Mouse (Mus musculus): Measurements from ENCODE around the gene Zfp334. TPM values are rescaled to one million over a fixed set of nuclear protein-coding genes. Genes with fewer than 3 reads are reported as not detected.

Zfp334 gene
- 10 to 100 TPM; 13.4 to 16.7 (median 15.1) TPM for total RNA-seq (2022)

DNA sequence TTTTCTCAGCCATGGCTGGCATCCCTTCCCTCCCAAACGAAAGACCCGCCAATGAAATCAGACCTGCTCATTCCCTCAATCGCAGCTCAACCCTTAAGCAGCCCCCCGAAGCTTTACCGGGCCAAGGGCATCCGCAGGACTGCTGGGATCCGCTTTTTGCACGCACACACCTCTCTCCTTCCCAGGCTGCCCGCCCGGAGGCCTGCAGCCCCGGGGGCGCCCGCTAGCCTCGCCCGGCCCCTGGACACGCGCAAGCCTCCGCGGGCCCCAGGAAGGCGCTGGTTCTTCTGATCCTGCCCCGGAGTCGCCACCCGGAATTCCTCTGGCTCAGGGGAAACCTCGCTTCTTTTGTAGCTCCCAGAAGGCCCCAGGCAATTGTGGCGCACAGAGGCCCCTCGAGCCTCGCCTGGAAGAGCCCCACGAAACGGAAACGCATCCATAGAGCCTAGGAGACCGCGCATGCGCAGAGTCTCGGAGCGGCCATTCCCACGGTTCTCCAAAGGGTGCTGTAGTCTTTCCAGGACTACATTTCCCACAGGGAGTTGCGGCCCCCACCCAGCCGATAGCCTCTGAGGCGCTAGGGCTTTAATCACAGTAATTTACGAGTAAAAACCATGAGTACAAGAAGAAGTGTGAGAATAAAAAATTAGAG lies at the start of gene Zfp334:
TSS of gene Zfp334 (minus strand) at position 416 of the 652 bp plus-strand sequence.
- peak; percentile 93 to 97 for DNase-seq (ENCODE audit: low spot score in 2 of 2)

DNA sequence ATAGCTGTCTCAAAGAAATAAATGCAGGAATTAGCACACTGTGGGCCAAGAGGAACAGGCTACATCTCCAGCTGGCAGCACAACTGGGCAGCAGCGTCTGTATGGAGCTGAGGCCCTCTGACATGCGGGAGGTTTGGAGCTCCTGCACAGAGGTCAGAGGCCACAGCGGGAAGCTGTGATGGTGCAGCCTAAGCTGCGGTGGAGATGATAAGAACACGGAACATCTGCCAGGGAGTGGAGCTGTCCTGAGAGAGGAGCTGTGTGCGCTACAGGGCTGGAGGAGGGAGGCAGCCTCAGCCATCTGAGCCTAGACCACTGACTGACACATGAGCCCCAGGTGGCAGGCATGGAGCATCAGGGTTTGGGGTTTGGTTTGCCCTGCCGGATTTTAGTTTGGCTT lies 40.6 kb upstream of the Zfp334 start:
- no peak for DNase-seq (ENCODE audit: low spot score in 2 of 2)

GRCm38 (mm10) chr2:165420195-165420594 lies 32.1 kb upstream of the Zfp334 start:
- DNase-seq (ENCODE audit: low spot score in 2 of 2), result no peak

GRCm38 (mm10) chr2:165419670-165420111 lies 31.6 kb upstream of the Zfp334 start:
- peak; percentile 44 to 58 for DNase-seq (ENCODE audit: low spot score in 2 of 2)

- no peak for DNase-seq (ENCODE audit: low spot score in 2 of 2)
Observed at GRCm38 (mm10) chr2:165418577-165418976, 30.5 kb upstream of the Zfp334 start.

DNA sequence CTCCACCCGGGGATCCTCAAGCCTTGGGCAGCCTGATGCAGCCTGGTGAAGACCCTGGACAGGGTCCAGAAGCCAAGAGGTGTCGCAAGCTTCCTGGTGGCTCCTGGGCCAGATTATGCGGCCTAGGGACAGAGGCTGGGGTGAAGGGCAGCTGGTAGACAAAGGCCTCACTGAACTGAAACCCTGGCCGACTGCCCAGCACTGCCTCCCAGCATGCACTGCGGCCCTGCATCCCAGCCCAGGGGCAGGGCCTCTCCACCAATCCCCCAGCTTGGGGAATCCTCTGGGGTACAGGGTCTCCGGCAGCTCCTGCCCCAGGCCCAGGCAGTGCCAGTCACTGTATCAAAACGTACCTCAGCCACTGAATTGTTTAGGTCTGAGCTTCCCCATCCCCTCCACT lies 29.2 kb upstream of the Zfp334 start:
- DNase-seq (ENCODE audit: low spot score in 2 of 2), result peak; percentile 74 to 83

GRCm38 (mm10) chr2:165415795-165416194 lies 27.7 kb upstream of the Zfp334 start:
- DNase-seq (ENCODE audit: low spot score in 2 of 2), result no peak

- no peak for DNase-seq (ENCODE audit: low spot score in 2 of 2)
Observed at GRCm38 (mm10) chr2:165415141-165415721, 27.2 kb upstream of the Zfp334 start.

- DNase-seq (ENCODE audit: low spot score in 2 of 2), result no peak
Observed at GRCm38 (mm10) chr2:165414321-165414720, 26.3 kb upstream of the Zfp334 start.

- no peak for DNase-seq (ENCODE audit: low spot score in 2 of 2)
Observed at GRCm38 (mm10) chr2:165413884-165414283, 25.8 kb upstream of the Zfp334 start.

DNA sequence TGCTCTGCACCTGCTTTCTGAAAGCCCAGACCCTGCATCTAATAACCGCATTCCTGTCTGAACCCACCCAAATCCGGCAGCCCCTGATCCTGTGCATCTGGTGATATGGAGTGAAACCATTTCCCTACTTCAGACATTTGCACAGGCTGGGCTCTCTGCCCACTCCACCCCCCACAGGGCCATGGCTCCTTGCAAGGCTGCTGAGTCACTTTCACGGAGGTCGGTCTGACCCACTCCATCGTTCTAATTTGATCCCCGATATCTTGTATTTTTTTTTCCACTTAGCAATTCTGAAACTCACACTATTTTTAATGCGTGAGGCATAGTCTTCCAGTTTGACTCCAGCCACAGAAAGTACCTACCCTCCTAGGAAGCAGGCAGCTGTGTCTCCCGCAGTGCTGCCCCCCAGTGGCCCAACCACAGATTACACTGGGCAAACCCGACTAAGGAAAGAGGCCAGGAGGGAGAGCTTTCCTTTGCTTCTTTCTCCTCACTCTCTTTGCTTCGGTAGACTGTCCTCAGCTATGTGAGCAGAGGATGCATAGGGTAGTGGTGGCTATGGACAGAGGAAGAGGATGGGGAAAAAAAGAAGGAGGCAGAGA lies 19.7 kb upstream of the Zfp334 start:
- peak in 1 of 2 experiments; percentile 77 for DNase-seq (ENCODE audit: low spot score in 2 of 2)

GRCm38 (mm10) chr2:165405351-165405750 lies 17.3 kb upstream of the Zfp334 start:
- DNase-seq (ENCODE audit: low spot score in 2 of 2), result no peak

- DNase-seq (ENCODE audit: low spot score in 2 of 2), result no peak
Observed at GRCm38 (mm10) chr2:165404951-165405350, 16.9 kb upstream of the Zfp334 start.

DNA sequence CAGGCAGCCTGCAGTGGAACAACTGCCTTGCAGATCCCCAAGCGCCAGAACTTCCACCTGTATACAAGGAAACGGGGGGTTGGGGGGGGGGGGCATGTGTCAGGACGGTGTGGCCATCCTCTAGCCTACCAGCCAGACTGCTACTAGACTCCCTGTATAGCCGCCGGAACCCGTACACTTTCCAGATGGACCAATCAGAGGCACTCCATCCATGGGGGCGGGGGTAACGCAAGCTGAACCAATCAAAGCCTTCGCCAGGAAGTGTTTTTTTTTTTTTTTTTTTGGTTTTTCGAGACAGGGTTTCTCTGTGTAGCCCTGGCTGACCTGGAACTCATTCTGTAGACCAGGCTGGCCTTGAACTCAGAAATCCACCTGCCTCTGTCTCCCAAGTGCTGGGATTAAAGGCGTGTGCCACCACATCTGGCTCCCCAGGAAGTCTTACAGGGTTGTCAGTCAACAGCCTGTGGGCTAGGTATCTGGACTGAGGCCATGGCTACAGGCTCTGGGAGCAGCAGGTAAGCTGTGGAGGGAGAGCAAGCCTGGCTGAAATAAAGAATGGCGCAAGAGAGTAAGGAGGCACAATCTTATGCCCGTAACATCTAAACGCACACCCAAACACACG lies 10.2 kb upstream of the Zfp334 start:
- DNase-seq (ENCODE audit: low spot score in 2 of 2), result no peak

DNA sequence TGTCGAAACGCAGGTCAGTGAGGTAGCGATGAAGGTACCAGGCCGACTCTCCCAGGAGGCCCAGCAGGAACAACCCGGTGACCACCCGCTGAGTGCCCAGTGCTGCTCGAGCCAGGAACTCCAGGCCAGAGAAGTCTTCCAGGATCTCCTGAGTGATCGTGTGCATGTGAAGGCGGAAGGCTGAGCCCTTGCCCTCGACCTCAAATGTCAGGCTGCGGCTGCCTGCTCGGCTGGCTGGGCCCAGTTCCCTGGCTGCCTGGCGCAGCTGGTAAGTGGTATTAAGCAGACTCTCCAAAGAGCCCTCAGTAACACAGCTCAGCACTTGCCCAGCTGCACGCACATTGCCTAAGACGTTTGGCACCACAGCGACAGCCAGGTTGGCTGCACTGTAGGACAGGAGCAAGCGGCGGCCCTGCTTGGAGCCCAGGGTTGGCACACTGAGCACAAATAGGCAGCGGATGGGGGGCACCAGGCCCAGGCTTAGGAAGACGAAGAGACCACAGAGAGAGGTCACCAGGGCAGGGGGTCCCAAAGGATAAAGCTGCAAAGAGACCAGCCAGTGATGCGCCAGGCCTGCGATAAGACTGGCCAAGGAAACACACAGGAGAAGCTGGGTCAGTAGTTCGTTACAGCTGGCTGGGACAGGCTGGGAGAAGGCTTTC lies 9.6 kb upstream of the Zfp334 start:
- no peak for DNase-seq (ENCODE audit: low spot score in 2 of 2)

- DNase-seq (ENCODE audit: low spot score in 2 of 2), result no peak
Observed at GRCm38 (mm10) chr2:165396831-165397501, 8.9 kb upstream of the Zfp334 start.

- DNase-seq (ENCODE audit: low spot score in 2 of 2), result no peak
Observed at GRCm38 (mm10) chr2:165392156-165392555, 4.1 kb upstream of the Zfp334 start.

GRCm38 (mm10) chr2:165391561-165391960 lies 3.5 kb upstream of the Zfp334 start:
- peak; percentile 61 to 73 for DNase-seq (ENCODE audit: low spot score in 2 of 2)

GRCm38 (mm10) chr2:165389299-165389952 lies 1.4 kb upstream of the Zfp334 start:
- no peak for DNase-seq (ENCODE audit: low spot score in 2 of 2)

- DNase-seq (ENCODE audit: low spot score in 2 of 2), result no peak
Observed at GRCm38 (mm10) chr2:165387370-165387769, 689 bp downstream of the Zfp334 start.

- no peak for DNase-seq (ENCODE audit: low spot score in 2 of 2)
Observed at GRCm38 (mm10) chr2:165380050-165380449, 8.0 kb downstream of the Zfp334 start.

Data from layer of hippocampus, adult 8-10 months (tissue).